Mouse (Mus musculus) gastrocnemius, adult 8-10 months (tissue): ENCODE results near the gene Slc22a1. TPM values are rescaled to one million over a fixed set of nuclear protein-coding genes. Genes with fewer than 3 reads are reported as not detected.
"Not testable (repeated sequence)": the region's sequence is repeated elsewhere in the genome, so short reads cannot be mapped to it uniquely, and the experiment has no call there.

Experiments used
- DNase-seq, 2 experiments: peaks; one replicate each; pipeline ENCODE4 v3.0.0; 2022; ENCODE audit warnings: low spot score in 2 of 2
- total RNA-seq, 4 experiments: library from RNA; stranded (reverse); gene quantifications; 2 replicates each; pipeline ENCODE4 v1.2.4; 2022

The Slc22a1 gene
- total RNA-seq, 4 experiments from 2014 or later, result 0.16 TPM; not detected in 3

DNA sequence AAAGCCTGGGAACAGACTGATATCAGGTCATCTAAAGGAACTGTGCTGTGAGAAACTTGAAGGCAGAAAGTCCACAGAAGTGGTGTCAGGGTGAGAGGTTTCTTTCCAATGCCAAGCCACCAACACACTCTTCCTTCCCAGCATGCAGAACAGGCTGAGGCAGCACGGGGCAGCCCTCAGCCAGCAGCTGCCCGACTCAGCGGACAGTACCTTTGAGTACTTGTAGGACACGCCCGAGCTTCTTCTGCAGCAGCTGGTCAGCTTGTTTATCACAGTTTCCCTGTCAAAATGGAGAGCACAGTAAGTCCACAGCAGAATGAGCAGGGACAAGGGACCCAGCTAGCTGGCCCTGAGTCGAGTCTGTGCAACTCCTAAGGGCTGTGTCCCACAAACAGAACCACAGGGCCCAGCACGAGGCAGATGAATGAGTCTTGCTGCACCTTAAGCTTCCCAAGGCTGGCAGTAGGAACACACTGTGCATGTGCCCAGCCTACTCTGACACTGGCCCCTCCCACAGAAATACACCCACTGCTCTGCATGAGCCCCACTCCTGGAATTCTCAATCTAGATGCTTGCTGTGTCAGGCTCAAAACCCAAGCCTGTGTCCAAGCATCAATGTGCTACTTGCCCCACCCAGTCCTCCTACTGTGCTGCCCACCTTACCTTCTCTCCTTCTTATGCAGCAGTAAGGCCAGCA lies 9.4 kb upstream of the Slc22a1 start:
- no peak for DNase-seq

- DNase-seq, result no peak
Measured at GRCm38 (mm10) chr17:12684412-12684811, 8.8 kb upstream of the Slc22a1 start.

- DNase-seq, result no peak
Measured at GRCm38 (mm10) chr17:12683582-12683981, 8.0 kb upstream of the Slc22a1 start.

DNA sequence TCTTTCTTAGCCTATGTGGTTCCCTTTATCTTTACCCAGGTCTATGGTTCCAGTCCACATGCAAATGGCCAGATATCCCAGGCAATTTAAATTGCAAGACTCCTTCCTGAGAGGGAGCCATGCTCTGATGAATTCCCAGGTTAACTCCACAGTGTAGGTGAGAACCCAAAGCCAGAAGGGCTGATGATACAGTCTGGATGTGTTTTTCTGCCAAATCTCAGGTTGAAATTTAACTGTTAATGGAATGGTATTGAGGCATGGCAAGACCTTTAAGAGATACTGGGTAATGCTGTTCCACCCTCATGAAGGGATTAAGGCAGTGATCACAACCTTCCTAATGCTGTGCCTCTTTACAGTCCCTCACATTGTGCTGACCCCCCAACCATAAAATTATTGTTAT lies 2.6 kb upstream of the Slc22a1 start:
- DNase-seq, result no peak

GRCm38 (mm10) chr17:12677139-12677538 lies 1.5 kb upstream of the Slc22a1 start:
- no peak for DNase-seq

GRCm38 (mm10) chr17:12674980-12675379 lies 649 bp downstream of the Slc22a1 start:
- DNase-seq, result not testable (repeated sequence)

DNA sequence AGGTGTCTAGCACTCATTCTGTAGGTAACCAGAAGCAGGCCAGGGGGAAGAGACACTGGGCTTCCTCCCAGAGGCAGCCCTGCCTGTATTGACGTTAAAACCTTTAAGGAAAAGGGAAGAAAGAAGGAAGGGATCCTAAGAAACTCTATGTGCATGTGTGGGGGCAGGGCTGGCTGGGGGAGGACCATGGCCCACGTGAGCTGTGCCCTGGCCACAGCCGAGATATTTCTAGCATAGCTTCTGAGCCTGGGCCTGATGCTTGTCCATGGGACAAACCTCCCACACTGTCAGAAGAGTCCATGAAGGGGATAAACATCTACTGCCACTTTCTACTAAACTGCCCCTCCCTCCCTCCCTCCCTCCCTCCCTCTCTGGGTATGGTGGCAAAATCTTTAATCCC lies 1.8 kb downstream of the Slc22a1 start:
- no peak for DNase-seq

DNA sequence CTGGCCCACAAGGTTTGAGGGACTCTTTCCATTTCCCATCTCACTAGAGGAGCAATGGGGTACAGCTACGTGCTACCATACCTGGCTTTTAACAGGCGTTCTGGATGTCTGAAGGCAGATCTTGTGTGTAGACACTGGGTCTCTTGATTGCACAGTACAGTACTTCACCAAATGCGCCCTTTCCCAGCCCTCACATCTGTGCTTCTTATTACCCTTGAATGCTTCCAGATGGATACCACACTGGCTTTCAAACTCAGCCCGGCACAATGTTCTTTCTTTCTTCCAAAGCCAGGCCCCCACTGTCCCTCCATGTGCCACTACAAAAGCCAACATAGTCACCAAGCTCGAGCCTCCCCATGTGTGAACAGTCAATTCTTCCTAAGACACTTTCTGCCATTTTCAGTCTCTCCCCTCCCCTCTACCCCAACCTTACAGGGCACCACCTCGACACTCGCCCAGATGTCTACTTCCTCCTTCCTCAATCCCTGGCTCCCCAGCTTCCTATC lies 3.3 kb downstream of the Slc22a1 start:
- no peak for DNase-seq

DNA sequence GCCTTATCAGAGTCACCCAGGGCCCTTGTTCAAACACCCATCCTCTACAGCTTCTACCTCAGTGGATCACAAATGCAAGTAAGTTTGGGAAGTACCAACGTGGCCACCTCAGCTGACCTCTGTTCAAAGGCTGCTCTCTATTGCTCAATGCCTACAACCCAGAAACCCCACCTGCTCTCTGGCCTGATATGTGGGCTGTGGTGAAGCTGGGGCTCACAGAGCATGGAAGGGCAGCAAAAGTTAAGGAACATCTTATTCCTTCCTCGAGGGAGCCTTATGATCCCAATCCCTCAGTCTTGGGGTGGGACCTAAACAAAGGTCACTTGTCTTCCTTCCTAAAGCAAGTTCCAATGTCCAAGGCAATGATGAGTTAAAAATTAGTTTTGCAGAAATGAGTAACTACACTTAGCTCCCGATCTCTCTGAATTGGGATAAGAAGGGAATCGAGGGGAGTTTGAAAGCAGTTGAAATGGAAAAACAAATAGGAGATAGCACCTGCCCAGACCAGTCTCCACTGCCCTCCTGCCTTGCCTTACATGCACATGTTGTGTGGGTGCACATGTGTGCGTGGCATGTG lies 4.5 kb downstream of the Slc22a1 start:
- no peak for DNase-seq

DNA sequence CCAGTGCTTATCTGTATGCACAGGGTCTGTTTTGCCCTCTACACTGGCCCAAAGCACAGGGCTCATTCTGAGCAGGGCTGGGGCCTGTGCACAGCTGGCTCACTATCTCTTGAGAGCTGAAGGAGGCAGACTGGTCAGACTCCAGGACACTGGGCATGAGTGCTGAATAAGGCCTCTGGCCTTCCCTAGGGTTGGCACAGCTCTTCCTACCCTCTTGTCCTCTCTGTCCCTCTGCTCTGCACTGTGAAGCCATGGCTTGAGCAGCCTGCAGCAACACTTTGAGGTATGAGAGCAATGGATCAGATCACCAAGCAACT lies 6.3 kb downstream of the Slc22a1 start:
- no peak for DNase-seq

DNA sequence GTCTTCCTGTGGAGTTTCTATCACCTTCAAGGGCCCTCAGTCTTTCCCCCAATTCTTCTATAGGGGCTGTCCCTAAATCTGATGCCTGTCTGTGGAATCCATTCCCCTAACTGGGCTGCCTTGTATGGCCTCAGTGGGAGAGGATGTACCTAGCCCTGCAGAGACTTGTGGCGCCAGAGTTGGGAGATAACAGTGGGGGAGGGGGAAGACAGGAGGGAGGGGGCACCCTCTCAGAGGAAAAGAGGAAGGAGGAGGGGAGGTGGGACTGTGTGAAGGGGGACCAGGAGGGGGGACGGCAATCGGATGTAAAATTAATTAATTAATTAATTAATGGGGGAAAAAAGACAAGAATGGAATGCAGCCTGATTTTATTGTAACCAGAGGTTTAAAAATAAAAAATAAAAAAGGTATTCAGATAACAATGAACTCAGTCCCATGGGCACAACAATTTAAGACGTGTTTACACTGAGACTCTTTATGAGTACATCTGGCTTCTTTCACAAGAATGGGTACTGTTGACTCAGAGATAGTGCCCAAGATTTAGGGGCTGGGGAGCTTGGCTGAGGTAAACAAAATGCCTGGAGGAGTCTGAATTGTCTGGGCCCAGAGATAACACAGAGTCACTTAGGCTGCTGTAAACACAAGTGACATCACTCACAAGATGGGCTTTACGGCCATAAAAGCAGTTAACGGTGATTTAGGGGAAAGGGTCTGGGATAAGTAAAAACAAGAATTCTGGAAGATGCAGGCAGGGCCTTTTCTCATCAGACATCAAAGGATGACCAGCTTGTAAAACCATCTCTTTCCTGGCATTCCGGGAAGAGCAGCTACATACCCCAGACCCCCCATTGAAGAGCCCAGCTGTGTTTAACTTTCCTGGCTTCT lies 6.9 kb downstream of the Slc22a1 start:
- DNase-seq, result no peak

- no peak for DNase-seq
Measured at GRCm38 (mm10) chr17:12664156-12664555, 11.5 kb downstream of the Slc22a1 start.

GRCm38 (mm10) chr17:12660572-12661260 lies 14.9 kb downstream of the Slc22a1 start:
- DNase-seq, result no peak

- no peak for DNase-seq
Measured at GRCm38 (mm10) chr17:12659233-12659632, 16.4 kb downstream of the Slc22a1 start.

DNA sequence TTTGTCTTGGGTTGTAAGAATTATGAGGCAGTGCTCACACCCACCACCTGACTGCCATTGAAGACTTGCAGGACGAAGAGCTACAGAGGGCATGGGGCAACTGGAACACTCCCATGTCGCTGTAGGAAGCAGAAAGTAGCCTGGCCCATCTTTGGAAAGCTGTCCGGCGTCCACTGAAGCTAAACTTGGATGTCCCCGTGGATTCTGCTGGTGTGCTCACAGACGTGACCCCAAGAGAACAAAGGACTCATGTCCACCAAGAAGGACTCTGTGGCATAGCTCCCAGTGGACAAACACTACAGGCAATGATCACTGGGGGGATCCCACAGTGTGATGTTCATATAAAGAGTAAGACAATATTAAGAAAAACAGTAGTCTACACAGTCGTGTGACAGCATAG lies 16.8 kb downstream of the Slc22a1 start:
- DNase-seq, result no peak

GRCm38 (mm10) chr17:12655826-12656225 lies 19.8 kb downstream of the Slc22a1 start:
- no peak for DNase-seq

DNA sequence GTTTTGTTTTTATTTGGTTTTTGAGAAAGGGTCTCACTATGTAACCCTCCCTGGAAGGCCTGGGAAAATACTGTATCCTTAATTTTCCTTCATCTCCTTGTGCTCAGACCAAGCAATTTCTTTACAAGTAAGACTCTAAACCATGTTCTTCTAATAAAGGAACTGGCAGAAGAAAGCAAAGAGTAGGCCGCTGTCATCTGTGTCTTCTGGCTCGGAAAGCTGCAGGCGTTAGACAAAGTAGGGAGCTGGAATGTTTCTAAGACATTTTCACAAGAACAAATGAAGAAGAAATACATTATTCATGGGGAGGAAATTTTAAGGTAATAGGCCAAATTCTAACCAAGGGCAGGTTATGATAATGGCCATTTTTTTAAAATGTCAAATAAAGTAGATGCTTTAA lies 21.6 kb downstream of the Slc22a1 start:
- DNase-seq, result no peak

GRCm38 (mm10) chr17:12652604-12653003 lies 23.0 kb downstream of the Slc22a1 start:
- DNase-seq, result no peak

DNA sequence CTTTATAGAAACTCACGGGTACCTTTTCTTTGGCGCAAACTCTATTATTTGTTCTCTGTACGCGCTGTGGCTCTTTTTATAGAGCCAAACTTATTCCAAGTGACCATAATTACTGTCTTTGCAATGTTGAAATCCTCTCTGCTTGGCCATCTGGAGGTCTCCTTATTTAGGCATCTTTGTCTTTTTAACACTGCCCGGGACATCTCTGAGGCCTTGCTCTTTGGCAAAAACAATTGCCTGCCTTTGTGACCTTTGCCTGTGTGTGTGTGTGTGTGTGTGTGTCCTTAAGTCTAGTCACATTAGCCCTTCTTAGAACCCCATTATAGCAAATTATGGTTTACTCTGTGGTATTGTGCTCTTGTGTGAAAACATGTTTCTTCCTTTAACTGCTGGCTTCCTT lies 30.2 kb downstream of the Slc22a1 start:
- no peak for DNase-seq

DNA sequence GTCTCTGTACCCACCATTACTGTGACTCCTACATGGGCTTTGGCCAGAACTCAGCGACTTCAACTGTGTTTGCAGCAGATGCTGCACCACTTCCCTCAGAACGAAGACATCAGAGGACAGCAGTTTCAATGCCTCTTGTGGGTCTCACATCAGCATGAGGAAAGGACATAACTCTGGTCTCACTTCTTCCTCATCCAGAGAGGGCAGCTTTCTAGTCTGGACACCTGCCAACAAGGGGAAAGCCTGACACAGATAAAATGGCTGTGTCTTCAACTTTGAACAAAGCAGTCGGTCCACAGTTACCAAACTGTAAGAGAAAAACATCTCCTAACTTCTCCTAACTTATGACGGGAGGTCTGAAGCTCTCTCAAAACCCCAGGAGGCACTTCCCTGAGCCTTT lies 34.5 kb downstream of the Slc22a1 start:
- no peak for DNase-seq

GRCm38 (mm10) chr17:12639585-12639984 lies 36.0 kb downstream of the Slc22a1 start:
- no peak for DNase-seq

- DNase-seq, result no peak
Measured at GRCm38 (mm10) chr17:12634814-12635213, 40.8 kb downstream of the Slc22a1 start.
